Mouse (Mus musculus) cerebellum, adult (tissue): ENCODE measurements around the gene Baz2b.
"Not testable (repeated sequence)": the region's sequence is repeated elsewhere in the genome, so short reads cannot be mapped to it uniquely, and the experiment has no call there.

Source experiments
- ATAC-seq: cut with Nextera tagmentation; 2 replicates; pipeline ENCODE4 v1.9.2; 2017; ENCODE audit warnings: mild to moderate bottlenecking, moderate library complexity, mixed read lengths; ENCODE audit not compliant: insufficient number of reproducible peaks, low FRiP score, low TSS enrichment

Gene Baz2b

DNA sequence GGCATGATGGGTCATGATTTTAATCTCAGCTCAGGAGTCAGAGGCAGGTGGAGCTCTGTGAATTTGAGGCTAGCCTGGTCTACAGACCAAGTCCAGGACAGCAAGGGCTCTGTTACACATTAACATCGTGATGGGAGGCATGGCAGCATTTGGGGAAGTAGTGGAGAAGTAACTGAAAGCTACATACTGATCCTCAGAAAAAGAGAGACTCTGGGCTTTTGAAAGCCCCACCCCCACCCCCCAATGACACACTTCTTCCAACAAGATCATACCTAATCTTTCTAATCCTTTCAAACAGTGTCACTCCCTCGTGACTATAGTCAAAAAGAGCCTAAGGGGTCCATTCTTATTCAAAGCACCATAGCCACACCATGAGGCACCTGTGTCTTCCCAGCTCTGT, 73.8 kb downstream of the Baz2b start:
- ATAC-seq = no peak

DNA sequence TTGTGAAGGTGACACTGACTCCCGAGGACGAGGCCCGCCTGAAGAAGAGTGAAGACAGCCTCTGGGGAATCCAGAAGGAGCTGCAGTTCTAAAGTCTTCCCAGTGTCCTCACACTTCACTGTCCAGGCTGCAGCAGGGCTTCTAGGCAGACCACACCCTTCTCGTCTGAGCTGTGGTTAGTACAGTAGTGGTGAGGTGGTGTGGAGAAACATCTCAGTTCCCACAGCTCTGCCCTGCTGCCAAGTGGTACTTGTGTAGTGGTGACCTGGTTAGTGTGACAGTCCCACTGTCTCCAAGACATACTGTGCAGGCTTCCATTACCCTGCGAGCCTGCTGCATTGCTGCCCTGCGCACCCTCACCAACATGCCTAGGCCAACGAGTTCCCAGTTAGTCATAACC, 74.7 kb downstream of the Baz2b start:
- not testable (repeated sequence) for ATAC-seq

DNA sequence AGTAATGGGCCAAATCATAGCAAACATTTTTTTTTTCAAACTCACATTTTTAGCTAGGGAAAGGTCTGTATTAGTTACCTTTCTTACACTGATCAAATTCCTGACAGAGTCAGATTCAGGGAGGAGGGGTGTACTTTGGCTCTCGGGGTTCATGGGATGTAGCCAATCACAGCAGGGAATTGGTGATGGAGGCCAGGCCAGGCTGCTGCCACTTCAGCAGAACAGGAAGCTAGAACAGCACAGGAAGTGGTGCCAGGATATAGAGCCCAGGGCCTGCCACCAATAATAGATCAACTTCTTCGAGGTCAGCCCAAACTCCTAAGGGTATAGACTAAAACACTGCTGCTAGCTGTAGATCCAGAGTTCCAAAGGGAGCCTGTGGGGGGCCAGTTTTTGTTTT, 76.6 kb downstream of the Baz2b start:
- ATAC-seq = peak; percentile 71

DNA sequence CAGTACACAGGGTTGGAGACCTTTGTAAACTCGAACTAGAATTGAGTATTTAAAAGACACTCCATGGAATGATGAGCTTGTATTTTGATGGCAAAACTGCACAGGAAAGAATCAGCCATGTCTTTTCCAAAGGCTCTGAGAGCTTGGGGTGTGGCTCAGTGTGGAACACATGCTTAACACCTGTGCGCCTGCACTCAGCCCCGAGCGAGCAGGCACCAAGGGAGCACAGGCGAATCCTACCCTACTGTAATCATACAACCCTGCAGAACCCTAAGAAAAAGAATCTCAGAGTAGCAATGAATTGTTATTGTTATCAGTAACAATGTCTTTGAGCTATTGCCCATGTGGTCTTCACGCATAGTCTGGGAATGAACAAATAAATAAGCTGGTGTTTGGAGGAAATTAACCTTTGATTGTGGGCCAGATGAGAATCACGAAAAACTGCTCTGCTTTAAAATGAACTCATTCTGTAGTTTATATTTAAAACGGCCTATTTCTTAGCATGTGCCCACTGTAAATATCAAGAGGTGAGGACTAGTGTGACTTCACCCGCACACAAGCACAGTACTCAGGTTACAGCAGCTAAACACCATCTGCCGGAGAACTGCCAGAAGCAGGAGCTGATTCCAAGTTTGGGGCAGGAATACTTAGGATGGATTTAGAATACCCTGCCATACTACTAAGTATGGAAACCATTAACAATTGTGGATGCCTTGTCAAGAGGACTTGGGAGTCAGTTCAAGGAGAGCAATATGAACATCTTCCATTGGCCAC, 77.2 kb downstream of the Baz2b start:
- 0 out of 2 replicates have a peak, but pooled peaks have one; percentile 42 for ATAC-seq

DNA sequence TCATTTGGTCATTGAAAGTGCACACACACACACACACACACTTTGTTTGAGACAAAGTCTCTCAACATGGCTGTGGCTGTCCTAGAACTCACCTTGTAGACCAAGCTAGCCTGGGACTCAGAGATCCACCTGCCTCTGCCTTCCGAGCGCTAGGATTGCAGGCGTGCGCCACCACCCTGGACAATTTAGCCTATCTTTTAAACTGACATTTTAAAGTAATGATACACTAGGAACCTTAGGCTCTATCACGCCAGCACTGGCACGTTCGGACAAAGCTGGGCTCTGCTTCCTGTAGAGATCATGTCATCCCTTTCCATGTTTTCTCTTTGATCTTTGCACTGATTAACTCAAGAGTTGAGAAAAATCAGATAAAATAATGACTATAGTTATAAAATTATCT, 81.0 kb downstream of the Baz2b start:
- no peak for ATAC-seq

DNA sequence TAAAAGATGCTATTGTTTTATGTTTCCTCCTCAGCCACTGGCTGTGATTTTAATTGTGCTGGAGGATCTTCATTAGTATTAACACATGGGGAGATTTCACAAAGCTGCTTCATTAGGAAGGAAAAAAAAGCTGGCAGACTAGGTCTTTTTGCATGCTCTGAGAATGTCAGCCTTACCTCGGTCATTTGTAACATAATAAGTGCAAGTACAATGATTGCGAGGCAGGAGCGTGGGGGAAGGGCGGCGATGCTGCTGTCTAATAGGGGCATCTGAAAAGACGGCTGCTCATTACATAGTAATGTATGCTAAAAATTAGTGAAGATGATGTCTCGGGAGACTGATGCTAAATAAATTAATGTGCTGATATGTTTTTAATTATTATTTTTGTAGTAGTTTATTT, 82.8 kb downstream of the Baz2b start:
- ATAC-seq = no peak

DNA sequence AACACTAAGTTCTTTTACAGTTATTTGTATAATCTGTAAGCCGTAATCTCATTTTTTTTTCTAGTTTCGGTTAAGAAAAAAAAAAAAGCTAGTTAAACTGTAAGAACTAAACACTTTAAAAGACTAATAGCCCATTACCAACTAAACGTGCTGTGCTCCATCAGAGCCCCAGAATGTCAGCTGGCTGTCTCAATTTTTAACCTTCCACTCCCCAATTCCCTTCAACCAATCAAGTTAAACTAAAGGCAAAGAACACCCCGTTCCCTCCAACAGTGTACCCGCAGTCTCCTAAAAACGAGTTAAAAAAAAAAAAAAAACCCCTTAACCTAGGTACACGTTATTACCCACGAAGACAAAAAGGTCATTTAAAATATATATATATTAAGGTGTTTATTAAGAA, 83.3 kb downstream of the Baz2b start:
- no peak for ATAC-seq

DNA sequence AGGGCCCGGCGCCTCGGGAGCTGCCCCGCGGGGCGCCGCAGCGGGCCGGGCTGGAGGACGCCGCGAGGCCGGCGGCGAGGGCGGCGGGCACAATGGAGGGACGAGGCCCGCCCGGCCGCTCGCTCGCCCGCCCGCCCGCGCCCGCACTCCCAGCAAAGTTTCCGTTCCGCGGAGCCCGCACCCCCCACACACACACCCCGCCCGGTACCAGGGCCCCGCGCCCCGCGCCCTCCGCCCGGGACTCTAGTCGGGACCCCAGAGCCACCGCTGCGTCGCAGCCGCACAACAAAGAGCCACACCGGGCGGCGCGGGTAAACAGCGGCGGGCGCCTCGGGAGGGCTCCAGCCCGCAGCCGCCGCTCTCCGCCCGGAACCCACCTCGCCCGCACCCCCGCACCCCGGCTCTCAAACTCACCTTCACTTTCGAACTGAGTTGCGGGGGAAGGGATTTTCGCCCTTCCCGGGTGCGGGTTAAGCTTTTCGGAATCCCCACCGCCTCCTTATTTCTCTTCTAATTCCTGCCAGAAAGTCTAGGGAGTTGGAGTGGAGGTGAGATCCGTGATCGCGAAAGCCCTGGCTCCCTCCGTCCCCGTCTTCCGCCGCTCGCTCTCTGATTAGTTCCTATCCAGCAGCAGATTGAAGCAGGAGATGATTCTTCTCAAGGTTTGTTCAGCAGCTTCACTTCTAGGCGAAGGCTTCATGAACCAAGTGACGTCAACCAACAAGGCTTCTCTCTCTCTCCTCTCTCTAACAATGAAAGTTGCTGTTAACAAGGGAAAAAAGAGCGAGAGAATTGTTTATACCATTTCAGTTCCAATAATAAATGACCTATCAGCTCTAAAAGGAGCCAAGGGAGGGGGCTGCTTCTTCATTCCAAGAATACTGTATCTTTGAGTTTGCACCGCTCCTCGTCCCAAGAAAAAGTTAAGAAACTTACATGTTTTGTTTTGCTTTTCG, 84.3 kb downstream of the Baz2b start:
- ATAC-seq = peak; percentile 59

DNA sequence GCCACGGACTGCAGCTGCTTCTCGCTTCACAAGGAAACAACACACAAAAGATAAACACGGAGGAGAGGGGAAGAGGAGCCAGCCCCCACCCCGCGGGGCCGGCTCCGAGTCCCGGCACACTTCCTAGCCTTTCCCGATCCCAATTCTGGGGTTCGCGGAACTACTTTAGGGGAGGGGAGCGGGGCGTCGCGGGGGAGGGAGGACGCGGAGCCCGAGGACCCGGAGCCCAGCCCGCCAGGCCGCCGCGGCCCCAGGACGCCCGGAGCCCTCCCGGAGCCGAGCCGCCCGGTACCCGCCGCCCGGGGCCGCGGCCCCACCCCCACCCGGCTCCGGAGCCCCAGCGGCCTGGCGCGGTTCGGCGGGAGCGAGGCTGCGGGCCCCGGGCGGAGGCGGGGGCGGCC, 85.0 kb downstream of the Baz2b start:
- ATAC-seq = peak; percentile 71

DNA sequence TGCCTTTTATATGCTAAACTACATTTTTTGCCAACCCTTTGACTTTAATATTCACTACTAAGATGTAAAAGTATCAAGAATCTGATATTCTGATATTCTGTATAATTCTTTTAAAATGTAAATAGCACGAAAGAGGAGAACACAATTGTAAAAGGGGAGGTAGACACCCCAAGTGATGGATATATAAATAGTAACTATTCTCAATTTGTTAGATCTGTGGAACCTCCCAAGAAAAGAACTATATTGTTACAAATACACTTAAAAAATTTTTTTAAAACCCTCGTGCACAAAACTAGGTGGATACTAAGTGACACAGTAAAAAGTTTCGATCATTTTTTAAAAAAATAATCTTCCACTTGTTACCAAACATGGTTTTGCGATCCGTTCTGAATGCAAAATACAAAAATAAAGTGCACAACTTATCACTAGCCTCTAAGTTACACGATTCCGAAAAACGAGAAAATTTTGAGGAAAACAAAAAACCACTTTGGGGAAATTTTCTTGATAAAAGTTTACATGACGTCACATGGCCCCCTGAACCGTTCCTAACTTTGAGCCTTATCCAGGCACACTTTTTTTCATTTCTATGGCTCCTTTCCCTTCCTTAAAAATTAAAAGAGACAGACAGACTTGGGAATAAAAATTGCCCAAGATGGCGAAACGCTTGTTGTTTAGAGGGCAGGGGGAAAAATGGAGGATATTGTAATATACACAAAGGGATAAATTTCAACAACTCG, 85.6 kb downstream of the Baz2b start:
- no peak for ATAC-seq

DNA sequence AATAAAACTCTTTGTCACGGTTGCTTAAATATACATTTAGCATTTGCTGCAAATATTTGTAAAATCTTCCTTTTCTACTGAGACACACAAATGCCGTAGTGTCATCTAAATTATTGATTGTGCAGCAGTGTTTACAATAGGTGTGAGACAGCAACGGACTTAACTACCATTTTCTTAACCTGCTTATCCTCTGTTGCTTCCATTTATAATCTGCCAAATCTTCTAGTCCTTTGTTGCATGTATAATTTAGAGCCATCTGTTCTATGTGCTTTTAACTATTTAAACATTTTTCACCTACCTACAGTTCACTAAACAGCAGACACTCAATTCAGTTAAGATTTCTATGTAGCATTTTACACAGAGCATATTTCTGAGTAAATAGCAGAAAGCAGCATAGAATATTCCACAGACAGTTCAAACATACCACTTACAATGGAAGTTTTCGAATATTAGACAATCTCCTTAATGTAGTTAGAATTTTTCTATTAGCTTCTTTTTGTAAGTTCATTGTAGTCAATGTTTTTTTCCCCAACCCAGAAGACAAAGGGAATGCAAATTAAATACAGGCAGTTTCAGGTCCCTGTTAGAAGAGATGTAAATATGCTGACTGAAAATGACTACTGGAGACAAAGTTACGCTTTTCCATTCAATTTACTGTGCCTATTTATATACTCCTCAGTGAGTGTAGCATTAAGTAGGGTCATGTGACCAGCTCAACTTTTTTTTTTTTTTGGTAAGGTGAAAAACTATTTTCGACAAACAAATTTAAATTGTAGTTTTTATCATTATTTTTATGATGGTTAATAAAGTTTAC, 86.4 kb downstream of the Baz2b start:
- no peak for ATAC-seq

DNA sequence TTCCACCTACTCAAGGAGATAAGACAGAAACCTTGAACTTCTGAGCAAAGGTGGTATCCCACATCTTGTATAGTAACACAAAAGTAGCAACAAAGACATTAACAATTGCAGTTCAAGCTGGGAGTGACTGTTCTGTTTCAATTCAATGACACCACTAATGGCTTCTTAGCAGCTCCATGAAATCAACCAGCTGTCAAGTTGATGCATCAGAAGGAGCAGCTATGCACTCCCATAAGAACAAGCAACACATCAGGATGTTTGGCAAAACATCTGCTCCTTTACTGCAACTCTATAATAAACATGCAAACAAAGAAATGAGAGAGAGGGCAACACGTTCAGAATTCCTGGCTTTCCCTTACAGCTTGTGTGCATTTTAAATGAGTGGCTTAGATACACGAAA, 87.5 kb downstream of the Baz2b start:
- no peak for ATAC-seq

DNA sequence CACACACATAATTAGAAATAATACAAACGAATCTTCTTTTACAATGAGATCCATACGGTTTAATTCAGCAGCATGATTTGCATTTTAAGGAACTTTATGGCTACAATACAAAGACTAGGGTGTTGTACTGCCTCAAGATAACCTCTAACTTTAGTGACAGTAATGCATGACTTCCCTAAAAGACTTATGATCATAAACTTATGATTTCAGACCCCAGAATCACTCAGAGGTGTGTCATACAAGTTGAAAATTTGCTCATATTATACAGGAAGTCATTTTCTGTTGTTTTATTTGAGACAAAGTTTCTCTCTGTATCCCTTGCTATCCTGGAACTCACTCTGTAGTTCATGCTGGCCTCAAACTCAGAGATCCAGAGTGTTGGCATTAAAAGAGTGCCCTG, 89.0 kb downstream of the Baz2b start:
- ATAC-seq = no peak

DNA sequence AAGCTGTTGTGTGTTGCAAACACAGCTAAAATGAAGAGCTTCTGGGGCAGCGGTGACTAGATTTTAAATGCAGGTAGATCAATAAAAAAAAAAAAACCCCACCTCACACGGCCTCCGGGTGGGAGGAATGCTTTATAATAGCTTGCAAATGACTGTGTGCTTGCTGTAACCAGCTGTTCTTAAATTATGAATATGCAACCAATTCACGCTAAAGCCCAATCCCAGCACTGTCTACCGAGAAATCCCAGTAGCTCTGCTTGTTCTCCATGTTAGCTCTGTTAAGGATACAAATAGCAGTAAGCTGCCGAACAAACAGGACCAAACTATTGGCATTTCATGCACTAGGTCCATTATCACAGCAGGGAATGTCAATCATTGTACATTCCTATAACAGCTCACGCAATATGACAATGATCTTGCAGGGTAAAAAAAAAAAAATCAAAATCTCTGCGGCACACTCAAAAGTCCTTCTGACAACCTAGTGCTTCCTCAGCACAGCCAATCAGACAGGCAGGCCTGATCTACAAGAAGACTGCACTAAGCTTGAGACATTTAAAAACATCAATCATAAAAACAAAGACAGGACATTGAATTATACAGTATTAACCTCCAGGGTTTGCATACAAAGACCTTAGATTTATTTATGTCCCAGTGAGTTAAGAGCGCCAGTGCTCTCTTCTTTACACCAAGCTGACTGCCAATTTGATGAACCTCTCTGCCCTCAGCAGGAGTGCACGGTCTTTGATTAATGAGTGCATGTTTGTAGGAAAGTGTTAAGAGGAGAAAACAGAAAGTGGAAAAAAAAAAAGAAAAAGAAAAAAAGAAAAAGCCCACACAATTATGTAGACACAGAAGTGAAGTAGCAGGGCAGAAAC, 90.7 kb downstream of the Baz2b start:
- no peak for ATAC-seq

DNA sequence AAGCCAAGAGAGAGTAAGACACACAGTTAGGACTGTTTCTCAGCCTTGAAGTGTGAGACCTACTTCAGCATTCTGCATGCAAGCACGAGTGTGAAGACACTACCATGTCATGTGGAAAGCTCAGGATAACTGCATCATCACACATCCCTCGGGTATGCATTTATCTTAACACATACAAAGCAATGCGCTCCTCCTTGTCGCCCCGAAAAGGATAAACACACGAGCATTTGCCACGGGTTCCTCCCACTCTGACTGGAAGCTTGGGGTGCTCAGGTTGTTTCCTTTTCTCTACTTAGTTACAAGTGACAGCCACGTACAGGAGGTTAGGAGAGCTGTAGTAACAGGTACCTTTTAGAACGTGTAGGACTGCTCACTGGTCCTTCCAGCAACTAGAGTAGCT, 91.8 kb downstream of the Baz2b start:
- no peak for ATAC-seq

DNA sequence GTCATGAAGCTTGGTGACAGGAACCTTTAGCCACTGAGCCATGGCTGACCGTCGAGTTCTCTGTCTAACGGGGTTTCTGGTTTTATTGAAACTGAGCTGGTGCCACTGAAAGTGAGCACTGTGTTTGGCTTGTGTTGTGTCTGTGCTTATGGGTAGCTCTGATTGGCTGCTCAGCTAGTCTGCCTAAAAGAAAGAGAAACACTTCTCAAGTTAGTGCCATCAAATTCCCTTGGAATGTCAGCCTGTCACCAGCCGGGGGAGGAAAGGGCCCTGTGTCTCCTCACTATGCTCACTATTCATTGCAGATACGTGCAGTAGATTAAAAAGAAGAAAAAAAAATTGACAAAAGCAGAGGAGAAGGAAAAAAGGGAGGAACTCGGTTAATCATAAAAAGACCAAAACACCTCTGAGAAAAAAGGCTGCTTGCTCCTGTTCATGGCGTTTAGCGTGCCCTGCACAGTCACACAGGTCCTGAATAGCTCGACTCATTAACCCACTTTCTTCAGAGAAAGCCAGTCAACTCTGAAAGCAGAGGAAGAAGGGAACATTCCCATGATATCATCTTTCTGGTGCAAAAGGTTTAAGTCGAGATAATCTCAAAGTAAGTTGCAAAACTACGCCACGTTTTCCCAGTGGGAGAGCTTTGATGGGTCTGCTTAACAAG, 93.6 kb downstream of the Baz2b start:
- no peak for ATAC-seq

DNA sequence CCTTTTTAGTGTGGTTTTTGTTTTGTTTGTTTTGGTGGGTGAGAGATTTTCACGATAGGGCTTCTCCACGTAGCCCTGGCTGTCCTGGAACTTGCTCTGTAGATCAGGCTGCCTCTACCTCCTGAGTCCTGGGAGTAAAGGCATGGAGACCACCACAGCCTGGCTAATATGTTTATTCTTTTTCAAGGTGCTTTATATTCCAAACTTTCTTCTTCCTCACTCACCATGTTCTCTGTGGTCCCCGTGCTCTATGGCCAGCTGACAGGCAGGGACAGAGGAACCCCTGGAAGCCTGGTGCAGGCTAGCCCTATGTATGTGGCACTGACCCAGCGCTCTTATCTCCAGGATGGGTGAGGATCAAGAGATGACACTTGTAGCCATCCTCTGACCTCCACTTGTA, 94.7 kb downstream of the Baz2b start:
- no peak for ATAC-seq
